25 mouse cellular contexts compared by ENCODE assay signal in the genomic region with DNA sequence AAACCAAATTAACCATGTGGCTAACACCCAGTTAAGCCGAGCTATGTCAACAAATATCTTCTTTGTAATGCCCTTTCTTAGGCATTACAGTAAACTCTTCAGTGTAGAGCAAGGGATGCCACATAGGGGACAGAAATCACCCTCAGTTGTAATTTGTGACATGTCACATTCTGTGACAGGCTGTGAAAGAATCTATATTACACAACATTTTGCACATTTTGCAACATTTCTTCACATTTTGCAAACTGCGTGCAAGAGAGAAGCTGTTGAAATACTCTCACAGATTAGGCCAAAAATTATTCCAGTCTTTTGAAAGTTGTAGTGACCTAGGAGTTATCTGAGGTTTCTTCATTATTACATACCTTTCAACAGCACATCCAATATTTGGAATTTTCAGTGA. TPM values are rescaled to one million over a fixed set of nuclear protein-coding genes. Genes with fewer than 3 reads are reported as not detected.
A peak's percentile ranks its signal among the peaks of the same experiment; 100 is the strongest.
DNase-seq lines count a peak whose midpoint lies in the region; ATAC-seq and TF ChIP-seq lines count a peak whose summit lies in the region.
"Had no signal": no experiment of that assay in that cellular context is flagged by ENCODE, and none has a peak within 500 bp of the region (broad histone marks: within the 10 kb centered on the region; RNA-seq: fewer than 3 reads in every experiment).

No protein-coding gene starts in this region.

- TF ChIP-seq POLR2A in liver, adult 2 months (IDR thresholded peaks at IDR 0.05; ENCODE audit: extremely low read depth, insufficient read depth, low read length) = no peak

- H3K36me3 ChIP-seq in liver, adult 2 months (ENCODE audit: control insufficient read depth, insufficient read depth, low read length) = no peaks in the 10 kb centered on the region
- H3K36me3 ChIP-seq in forebrain, embryonic 13.5 days (ENCODE audit: poor library complexity, severe bottlenecking) = no peaks in the 10 kb centered on the region
- H3K36me3 ChIP-seq: embryonic facial prominence, embryonic 13.5 days; forebrain, embryonic 12.5 days; G1E; heart, embryonic 10.5 days; hindbrain, embryonic 10.5 days; hindbrain, embryonic 15.5 days had no signal

- H3K9ac ChIP-seq in liver, adult 2 months (ENCODE audit: low read depth, low read length) = no peak overlapping the region
- H3K9ac ChIP-seq in forebrain, embryonic 13.5 days = no peak overlapping the region
- H3K9ac ChIP-seq: embryonic facial prominence, embryonic 13.5 days; forebrain, embryonic 12.5 days; forebrain, postnatal 0 days; hindbrain, embryonic 15.5 days had no signal

- ATAC-seq in hematopoietic stem cell, adult 5-6 weeks (replicated peaks in 1 of 2; ENCODE audit: insufficient read depth in 1 of 2, low FRiP score in 2 of 2, low TSS enrichment in 1 of 2, low read depth in 1 of 2, poor library complexity in 2 of 2, severe bottlenecking in 2 of 2) = peak; percentile 12 to 81; a peak in 1 of 4 replicates
- ATAC-seq in forebrain, embryonic 13.5 days = no peak
- ATAC-seq: CD4-positive, CD25-positive, alpha-beta regulatory T cell, adult 4 months; forebrain, postnatal 0 days; intestine, embryonic 16.5 days had no signal

- H3K79me2 ChIP-seq in liver, adult 2 months (ENCODE audit: control insufficient read depth, insufficient read depth, low read length) = no peaks in the 10 kb centered on the region

- no peaks in the 10 kb centered on the region for H3K4me1 ChIP-seq in liver, adult 2 months (ENCODE audit: control insufficient read depth, insufficient read depth, low read length)
- H3K4me1 ChIP-seq in forebrain, embryonic 13.5 days = no peaks in the 10 kb centered on the region
- H3K4me1 ChIP-seq: embryonic facial prominence, embryonic 13.5 days; forebrain, embryonic 12.5 days; heart, embryonic 10.5 days; hindbrain, embryonic 10.5 days; hindbrain, embryonic 15.5 days had no signal

- no peak overlapping the region for H3K4me3 ChIP-seq in liver, adult 2 months (ENCODE audit: insufficient read depth, low read depth, low read length)
- no peak overlapping the region for H3K4me3 ChIP-seq in forebrain, embryonic 13.5 days
- H3K4me3 ChIP-seq: embryonic facial prominence, embryonic 13.5 days; forebrain, embryonic 12.5 days; heart, embryonic 10.5 days; hindbrain, embryonic 10.5 days; hindbrain, embryonic 15.5 days had no signal

- H3K27ac ChIP-seq in liver, adult 2 months (replicated peaks; ENCODE audit: insufficient read depth, low read depth, low read length) = no peak overlapping the region
- no peak overlapping the region for H3K27ac ChIP-seq in forebrain, embryonic 13.5 days
- H3K27ac ChIP-seq: embryonic facial prominence, embryonic 13.5 days; forebrain, embryonic 12.5 days; heart, embryonic 10.5 days; hindbrain, embryonic 10.5 days; hindbrain, embryonic 15.5 days had no signal

- TF ChIP-seq CTCF in liver, adult 2 months (IDR thresholded peaks at IDR 0.05; ENCODE audit: low read depth, low read length) = no peak

- DNase-seq in liver, adult 2 months (ENCODE audit: extremely low read depth, low read depth, low spot score) = peak; percentile 43
- no peak for DNase-seq in liver
- peak; percentile 3 for DNase-seq in 3T3-L1 (ENCODE audit: low read depth, low spot score)
- peak; percentile 11 for DNase-seq in NIH3T3 (ENCODE audit: low read depth)
- DNase-seq in gastrocnemius, postnatal 25 days = no peak
- no peak for DNase-seq in neural tube, embryonic 10.5 days (ENCODE audit: extremely low spot score, low spot score)
- DNase-seq: B cell, adult 2 months; cerebellum, adult 11-12 months; cerebellum, adult 9-10 months; cerebellum, postnatal 25 days; forebrain, postnatal 0 days; gastrocnemius, postnatal 14 days; heart, adult 18-20 months; heart, postnatal 14 days had no signal

- whole genome bisulfite sequencing in liver, adult 2 months = 44% methylated on average over 2 of the region's 2 CpGs
- WGBS in forebrain, embryonic 13.5 days = 85% methylated on average over 2 of the region's 2 CpGs

- H3K9me3 ChIP-seq in forebrain, embryonic 13.5 days (replicated peaks) = no peaks in the 10 kb centered on the region
- H3K9me3 ChIP-seq: embryonic facial prominence, embryonic 13.5 days; forebrain, embryonic 12.5 days; G1E; heart, embryonic 10.5 days; hindbrain, embryonic 10.5 days; hindbrain, embryonic 15.5 days had no signal

- H3K27me3 ChIP-seq in liver, adult 2 months (ENCODE audit: control insufficient read depth, insufficient read depth, low read length) = no peaks in the 10 kb centered on the region
- H3K27me3 ChIP-seq in forebrain, embryonic 13.5 days = no peaks in the 10 kb centered on the region
- H3K27me3 ChIP-seq: embryonic facial prominence, embryonic 13.5 days; forebrain, embryonic 12.5 days; hindbrain, embryonic 15.5 days had no signal

- H3K4me2 ChIP-seq in forebrain, embryonic 13.5 days = no peak overlapping the region
- H3K4me2 ChIP-seq: embryonic facial prominence, embryonic 13.5 days; forebrain, embryonic 12.5 days; hindbrain, embryonic 15.5 days had no signal

RNA-seq across cellular contexts. Expression of a gene that starts 3.8 kb away (rescaled TPM):
- not detected in 2 replicates for total RNA-seq in liver, adult 2 months (2014; rRNA removed)
- polyA plus RNA-seq in liver, adult 2 months (2012; rRNA removed) = 1.4 and 2.2 TPM in 2 replicates
- 0.65 and 1.1 TPM in 2 replicates for total RNA-seq in hematopoietic stem cell, adult 5-6 weeks (2017)
- total RNA-seq in gastrocnemius, postnatal 25 days (2021) = 1 to 10 TPM; 3.2 to 5.7 TPM
- polyA plus RNA-seq in forebrain, embryonic 13.5 days (2015; fragmentation: Nextera tagmentation; extraction: Ambion mirVana) = 0.34 TPM in 1 of 2 replicates, not detected in the other
- total RNA-seq: forebrain, postnatal 0 days had no signal
- polyA plus RNA-seq: CD4-positive, CD25-positive, alpha-beta regulatory T cell, adult 4 months; embryonic facial prominence, embryonic 13.5 days; forebrain, embryonic 12.5 days; forebrain, postnatal 0 days; heart, embryonic 10.5 days; heart, embryonic 14.5 days; intestine, embryonic 16.5 days had no signal

Comparison
In these comparisons a context has a peak if more than half of its experiments do, and no peak if none do; other contexts are left out.
1. DNase-seq: peak in liver, adult 2 months (single experiment), 3T3-L1 (single experiment) and NIH3T3 (single experiment); none in liver (single experiment), gastrocnemius, postnatal 25 days (single experiment) and neural tube, embryonic 10.5 days (single experiment).